Mouse (Mus musculus): Measurements from ENCODE around the gene Lgi4.

DNA sequence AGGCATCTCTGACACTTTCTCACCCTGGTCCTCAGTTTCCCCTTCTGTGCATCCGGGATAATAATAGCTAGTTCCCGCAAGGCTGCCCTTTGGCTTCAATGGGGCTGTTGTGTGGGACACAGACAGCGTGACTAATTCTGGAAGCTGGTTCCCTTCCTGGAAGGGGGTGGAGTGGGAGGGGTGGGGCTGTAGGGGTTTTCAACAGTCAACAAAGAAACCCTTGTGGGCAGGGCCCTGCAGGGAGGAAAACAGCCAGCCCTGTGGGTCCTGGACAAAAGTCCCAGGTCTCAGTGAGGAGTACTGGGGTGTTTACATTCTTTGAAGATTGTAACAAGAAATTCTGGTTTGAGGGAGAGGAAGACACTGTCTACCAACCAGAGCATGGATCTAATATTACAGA is 26.0 kb downstream of the Lgi4 start:
- TF ChIP-seq TCF12 (IDR thresholded peaks at IDR 0.05; ENCODE audit: insufficient read depth, poor library complexity, severe bottlenecking), result no peak
- TF ChIP-seq POLR2AphosphoS2 (IDR thresholded peaks at IDR 0.05; ENCODE audit: insufficient read length, low read depth), result no peak
- no peak for TF ChIP-seq POLR2A (IDR thresholded peaks at IDR 0.05; ENCODE audit: insufficient read length, low read depth)
- no peak for TF ChIP-seq MYOD1 (IDR thresholded peaks at IDR 0.05; ENCODE audit: control insufficient read depth in 1 of 3, insufficient read length in 2 of 3, low read depth in 2 of 3)
- no peak for TF ChIP-seq MYOG (IDR thresholded peaks at IDR 0.05; ENCODE audit: control insufficient read depth in 1 of 3, insufficient read depth in 1 of 3, insufficient read length in 2 of 3, low read depth in 2 of 3)
- no peak for TF ChIP-seq USF1 (IDR thresholded peaks at IDR 0.05; ENCODE audit: low read depth)
- no peak for TF ChIP-seq E2F4 (IDR thresholded peaks at IDR 0.05; ENCODE audit: insufficient read depth)
- no peak for TF ChIP-seq SRF (IDR thresholded peaks at IDR 0.05; ENCODE audit: control insufficient read depth, insufficient read length, low read depth)
- TF ChIP-seq CEBPB (IDR thresholded peaks at IDR 0.05; ENCODE audit: insufficient read depth, poor library complexity, severe bottlenecking), result no peak
- TF ChIP-seq TCF3 (IDR thresholded peaks at IDR 0.05; ENCODE audit: insufficient read length, low read depth), result no peak
